Comparison of ENCODE assay signal across 23 mouse cellular contexts in genomic region chr3:6676382-6676781, GRCm38 (mm10). TPM values are rescaled to one million over a fixed set of nuclear protein-coding genes. Genes with fewer than 3 reads are reported as not detected.
"Had no signal": no experiment of that assay in that cellular context is flagged by ENCODE, and none has a peak within 500 bp of the region (broad histone marks: within the 10 kb centered on the region; RNA-seq: fewer than 3 reads in every experiment).

No protein-coding gene starts in this region.

- H3K9me3 ChIP-seq: limb, embryonic 10.5 days; limb, embryonic 13.5 days; liver, embryonic 12.5 days; liver, embryonic 15.5 days; lung, embryonic 15.5 days had no signal

- H3K27me3 ChIP-seq: limb, embryonic 13.5 days; liver, embryonic 12.5 days; liver, embryonic 15.5 days; lung, embryonic 15.5 days had no signal

- H3K4me1 ChIP-seq: limb, embryonic 10.5 days; limb, embryonic 13.5 days; liver, embryonic 12.5 days; liver, embryonic 15.5 days; lung, embryonic 15.5 days had no signal

- ATAC-seq: intestine, postnatal 0 days; liver, embryonic 12.5 days had no signal

- H3K4me3 ChIP-seq: layer of hippocampus, adult 2 months; limb, embryonic 10.5 days; limb, embryonic 13.5 days; liver, embryonic 12.5 days; liver, embryonic 15.5 days; lung, embryonic 15.5 days had no signal

- H3K9ac ChIP-seq: limb, embryonic 13.5 days; liver, embryonic 12.5 days; liver, embryonic 15.5 days; lung, embryonic 15.5 days had no signal

- DNase-seq: kidney, adult 2 months; kidney, postnatal 25 days; layer of hippocampus, adult 9-11 months; liver; lung, adult 18-20 months; lung, postnatal 14 days; lung, postnatal 4 days; thymus, adult 18-20 months; thymus, postnatal 36 days had no signal

- H3K4me2 ChIP-seq: limb, embryonic 13.5 days; liver, embryonic 12.5 days; liver, embryonic 15.5 days; lung, embryonic 15.5 days had no signal

- H3K27ac ChIP-seq: kidney, postnatal 0 days; layer of hippocampus, adult 2 months; limb, embryonic 10.5 days; limb, embryonic 13.5 days; liver, embryonic 12.5 days; liver, embryonic 15.5 days; lung, embryonic 15.5 days had no signal

- H3K36me3 ChIP-seq: limb, embryonic 10.5 days; limb, embryonic 13.5 days; liver, embryonic 12.5 days; liver, embryonic 15.5 days; lung, embryonic 15.5 days had no signal

RNA-seq across cellular contexts. Expression of gene 1700008P02Rik, which starts 56.1 kb away (rescaled TPM):
- polyA plus RNA-seq: intestine, postnatal 0 days; kidney, adult 2 months; kidney, embryonic 14.5 days; kidney, postnatal 0 days; large intestine, adult 2 months; limb, embryonic 10.5 days; limb, embryonic 13.5 days; liver, embryonic 12.5 days; liver, embryonic 15.5 days; lung, embryonic 15.5 days; small intestine, adult 2 months; spleen, adult 2 months; stomach, embryonic 16.5 days; urinary bladder, adult 2 months had no signal
